Mouse (Mus musculus) kidney, embryonic 14.5 days (tissue): ENCODE measurements around the gene C130060K24Rik. TPM values are rescaled to one million over a fixed set of nuclear protein-coding genes. Genes with fewer than 3 reads are reported as not detected.

ENCODE experiments used
- ATAC-seq: fragments of 200-750 bp; cut with Nextera tagmentation; 2 replicates; pipeline ENCODE4 v1.8.0; 2017; ENCODE audit warnings: moderate number of reproducible peaks, mild to moderate bottlenecking, moderate TSS enrichment, moderate library complexity; ENCODE audit not compliant: low FRiP score, low TSS enrichment
- H3K27ac ChIP-seq: fragments of 300-500 bp; sonication (generic); 2 replicates; pipeline ENCODE4 v1.5.1; 2014; ENCODE audit warnings: low read depth, mild to moderate bottlenecking, low read length, moderate library complexity, mixed read lengths
- H3K27me3 ChIP-seq: fragments of 300-500 bp; sonication (generic); 2 replicates; pipeline ENCODE4 v1.6.1; 2014; ENCODE audit warnings: mild to moderate bottlenecking, low read length; ENCODE audit not compliant: control insufficient read depth, insufficient read depth
- H3K36me3 ChIP-seq: fragments of 300-500 bp; sonication (generic); 2 replicates; pipeline ENCODE4 v1.6.1; 2014; ENCODE audit warnings: low read length, mixed read lengths; ENCODE audit not compliant: control insufficient read depth, insufficient read depth
- H3K4me1 ChIP-seq: fragments of 300-500 bp; sonication (generic); 2 replicates; pipeline ENCODE4 v1.6.1; 2014; ENCODE audit warnings: low read length, mixed read lengths; ENCODE audit not compliant: control insufficient read depth, insufficient read depth
- H3K4me2 ChIP-seq: fragments of 300-500 bp; sonication (generic); replicated peaks from 2 replicates; pipeline ENCODE4 v1.6.1; 2014; ENCODE audit warnings: low read depth, mild to moderate bottlenecking, low read length
- H3K4me3 ChIP-seq: fragments of 300-500 bp; sonication (generic); 2 replicates; pipeline ENCODE4 v1.5.1; 2014; ENCODE audit warnings: mild to moderate bottlenecking, low read length
- H3K9ac ChIP-seq: fragments of 300-500 bp; sonication (generic); 2 replicates; pipeline ENCODE4 v1.6.1; 2014; ENCODE audit warnings: low read depth, mild to moderate bottlenecking, low read length, moderate library complexity
- H3K9me3 ChIP-seq: fragments of 300-500 bp; sonication (generic); 2 replicates; pipeline ENCODE4 v1.6.1; 2016; ENCODE audit warnings: low read length; ENCODE audit not compliant: control insufficient read depth
- WGBS: fragments of 180-500 bp; shearing (Covaris S2); extraction: QIAGEN DNeasy Blood & Tissue Kit; methylation state at CpG from one replicate; pipeline ENCODE4 v1.1.7; 2014; 5-methylcytosine and 5-hydroxymethylcytosine counted together
- polyA plus RNA-seq: library from polyadenylated mRNA; unstranded; fragments of >200 nt; fragmentation: Nextera tagmentation; extraction: Ambion mirVana; gene quantifications from 2 replicates; pipeline ENCODE4 v1.2.1, GENCODE M21; 2014

The C130060K24Rik gene
- polyA plus RNA-seq, 1 experiment from 2014 or later, result 0.60 TPM

DNA sequence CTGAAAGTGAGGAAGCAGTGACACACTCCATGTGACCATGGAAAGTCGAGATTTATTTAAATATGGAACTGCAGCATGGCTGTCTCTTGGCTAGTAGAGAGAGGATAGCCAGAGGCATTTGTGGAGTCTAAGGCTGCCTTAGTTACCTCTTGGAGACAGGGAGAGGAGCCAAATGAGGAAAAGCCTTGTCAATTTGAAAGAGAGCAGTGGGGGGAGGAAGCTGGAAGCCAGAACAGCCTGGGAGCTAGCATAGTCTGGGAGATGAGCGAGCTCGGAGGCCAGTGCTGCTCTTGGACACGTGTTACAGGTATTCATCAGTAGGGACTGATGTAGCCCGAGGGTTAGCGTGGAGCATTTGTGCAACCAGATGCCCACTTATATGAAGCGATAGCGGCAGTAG is 46.2 kb downstream of the C130060K24Rik start:
- no peak for ATAC-seq
- Histone ChIP-seq H3K36me3 (no peaks in the 10 kb centered on the region), H3K4me1 (no peaks in the 10 kb centered on the region), H3K27ac (no peak overlapping the region), H3K4me3 (no peak overlapping the region), H3K27me3 (no peaks in the 10 kb centered on the region), H3K9ac (no peak overlapping the region), H3K9me3 (no peaks in the 10 kb centered on the region), H3K4me2 (no peak overlapping the region)
- 78% methylated on average over 8 of the region's 8 CpGs for WGBS

GRCm38 (mm10) chr6:65433159-65433558 is 52.3 kb downstream of the C130060K24Rik start:
- H3K36me3 ChIP-seq, result no peaks in the 10 kb centered on the region

GRCm38 (mm10) chr6:65453465-65453864 is 72.6 kb downstream of the C130060K24Rik start:
- no peaks in the 10 kb centered on the region for H3K9me3 ChIP-seq
- ATAC-seq, result peak; percentile 64; the same call in 1 of the 2 replicates
- H3K27me3 ChIP-seq, result no peaks in the 10 kb centered on the region
- H3K4me3 ChIP-seq, result no peak overlapping the region
- no peaks in the 10 kb centered on the region for H3K4me1 ChIP-seq
- H3K9ac ChIP-seq, result no peak overlapping the region
- H3K36me3 ChIP-seq, result no peaks in the 10 kb centered on the region
- H3K27ac ChIP-seq, result no peak overlapping the region
- no peak overlapping the region for H3K4me2 ChIP-seq

More at GRCm38 (mm10) chr6:65433159-65433558, 52.3 kb downstream of the C130060K24Rik start:
- Histone ChIP-seq H3K9ac (no peak overlapping the region), H3K27ac (no peak overlapping the region), H3K4me2 (no peak overlapping the region), H3K9me3 (no peaks in the 10 kb centered on the region), H3K4me3 (no peak overlapping the region), H3K27me3 (no peaks in the 10 kb centered on the region), H3K4me1 (no peaks in the 10 kb centered on the region)
- no peak for ATAC-seq
- 79% methylated on average over 5 of the region's 5 CpGs for WGBS

- Histone ChIP-seq H3K27ac (no peak overlapping the region), H3K4me1 (no peaks in the 10 kb centered on the region), H3K36me3 (no peaks in the 10 kb centered on the region), H3K27me3 (no peaks in the 10 kb centered on the region), H3K9ac (no peak overlapping the region), H3K4me3 (no peak overlapping the region), H3K9me3 (no peaks in the 10 kb centered on the region), H3K4me2 (no peak overlapping the region)
- WGBS, result 97% methylated on average over 1 of the region's 1 CpGs
- no peak for ATAC-seq
These were observed 84.4 kb downstream of the C130060K24Rik start for GRCm38 (mm10) chr6:65465294-65465693.

DNA sequence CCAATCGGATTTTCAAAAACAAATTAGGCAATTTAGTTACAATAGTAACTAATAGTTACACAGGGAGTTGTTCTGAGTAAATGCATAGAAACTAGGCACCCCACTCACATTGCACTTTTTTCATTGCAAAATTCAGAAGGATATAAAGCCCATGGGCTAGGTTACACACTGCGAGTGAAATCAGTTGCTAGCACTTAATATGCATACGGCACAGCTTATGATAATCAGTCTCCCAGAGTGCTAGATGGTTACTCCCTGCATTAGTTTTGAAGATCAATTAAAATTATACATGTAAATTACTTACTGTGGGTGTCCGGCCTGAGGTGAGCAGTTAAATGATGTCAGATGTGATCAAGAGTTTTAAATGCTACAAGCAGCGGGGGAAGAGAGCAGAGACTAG is 89.4 kb downstream of the C130060K24Rik start:
- Histone ChIP-seq H3K36me3 (no peaks in the 10 kb centered on the region), H3K9me3 (no peaks in the 10 kb centered on the region), H3K4me2 (no peak overlapping the region), H3K4me3 (no peak overlapping the region), H3K9ac (no peak overlapping the region), H3K27me3 (no peaks in the 10 kb centered on the region), H3K4me1 (no peaks in the 10 kb centered on the region), H3K27ac (no peak overlapping the region)
- 87% methylated on average over 5 of the region's 5 CpGs for WGBS
- no peak for ATAC-seq

- no peaks in the 10 kb centered on the region for H3K36me3 ChIP-seq
- no peak overlapping the region for H3K4me2 ChIP-seq
- no peak overlapping the region for H3K9ac ChIP-seq
- no peaks in the 10 kb centered on the region for H3K9me3 ChIP-seq
- no peak overlapping the region for H3K4me3 ChIP-seq
- no peak overlapping the region for H3K27ac ChIP-seq
- no peak for ATAC-seq
- no peaks in the 10 kb centered on the region for H3K4me1 ChIP-seq
- no peaks in the 10 kb centered on the region for H3K27me3 ChIP-seq
- WGBS, result 91% methylated on average over 7 of the region's 7 CpGs
These were observed 91.5 kb downstream of the C130060K24Rik start for GRCm38 (mm10) chr6:65472455-65472854.

GRCm38 (mm10) chr6:65498786-65499185 is 117.9 kb downstream of the C130060K24Rik start:
- Histone ChIP-seq H3K27ac (no peak overlapping the region), H3K4me2 (no peak overlapping the region), H3K4me1 (no peaks in the 10 kb centered on the region), H3K9ac (no peak overlapping the region), H3K4me3 (no peak overlapping the region), H3K36me3 (no peaks in the 10 kb centered on the region), H3K27me3 (no peaks in the 10 kb centered on the region), H3K9me3 (no peaks in the 10 kb centered on the region)
- no peak for ATAC-seq

Other genes with a start within 250 kb of the C130060K24Rik start
- gene Hpgds, start 236.2 kb upstream of the C130060K24Rik start, polyA plus RNA-seq, result 3.8 and 4.1 TPM in 2 replicates
- not detected in 2 replicates for gene Tnip3, start 144.2 kb downstream of the C130060K24Rik start, polyA plus RNA-seq